Mouse (Mus musculus) testis, adult 2 months (tissue): ENCODE data around the gene Riox2.
"Not testable (repeated sequence)": the region's sequence is repeated elsewhere in the genome, so short reads cannot be mapped to it uniquely, and the experiment has no call there.

Experiments
- CTCF ChIP-seq: fragments of 200-500 bp; IDR thresholded peaks from 2 replicates; pipeline ENCODE4 v1.5.1; 2012; ENCODE audit warnings: low read depth, mild to moderate bottlenecking, inconsistent platforms, low read length, moderate library complexity; ENCODE audit not compliant: control insufficient read depth, insufficient read depth, insufficient replicate concordance
- POLR2A ChIP-seq: fragments of 200-500 bp; IDR thresholded peaks from 2 replicates; pipeline ENCODE4 v1.6.1; 2012; ENCODE audit warnings: low read depth, mild to moderate bottlenecking, inconsistent platforms, low read length, moderate library complexity; ENCODE audit not compliant: control insufficient read depth

DNA sequence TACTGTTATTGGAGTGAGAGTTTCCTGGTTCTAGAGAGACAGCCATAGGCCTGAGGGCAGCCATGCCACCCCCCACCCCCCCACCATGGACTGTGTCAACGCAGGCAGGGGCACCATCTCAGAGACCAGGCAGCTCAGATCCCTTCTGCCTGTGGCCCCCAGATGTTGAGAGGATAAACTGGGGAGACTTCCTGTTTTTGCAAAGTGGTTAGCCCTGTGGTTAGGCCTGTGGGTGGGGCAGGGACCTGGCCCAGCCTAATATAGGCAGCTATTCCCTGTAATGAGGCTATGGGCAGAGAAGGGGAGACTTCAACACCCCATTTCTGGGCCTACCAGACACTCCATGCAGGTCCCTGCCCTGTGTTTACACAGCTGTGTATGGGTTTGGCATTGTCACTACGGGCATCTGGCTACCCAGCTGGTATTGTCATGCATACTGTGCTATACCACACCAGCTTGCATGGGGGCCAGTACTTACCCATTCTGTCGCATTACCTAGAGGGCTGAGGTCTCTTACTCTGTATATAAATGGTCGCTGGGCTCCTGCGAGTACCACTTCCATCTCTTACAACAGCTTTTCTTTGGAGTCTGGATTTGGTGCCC, 12.2 kb upstream of the Riox2 start:
- TF ChIP-seq POLR2A, CTCF: not testable (repeated sequence)
